Mouse (Mus musculus) MEL (cell line): ENCODE data around the gene Ppp6r3. TPM values are rescaled to one million over a fixed set of nuclear protein-coding genes. Genes with fewer than 3 reads are reported as not detected.
A peak's percentile ranks its signal among the peaks of the same experiment; 100 is the strongest.

Experiments used
- DNase-seq: peaks from one replicate; pipeline ENCODE4 v3.0.0; 2011; ENCODE audit warnings: low read depth, low spot score
- H3K27ac ChIP-seq: 2 replicates; pipeline ENCODE4 v1.5.1; 2012; ENCODE audit warnings: low read depth, mild to moderate bottlenecking, control low read depth, low read length, moderate library complexity; ENCODE audit not compliant: control insufficient read depth
- H3K27me3 ChIP-seq, 2 experiments: fragments of 150-350 bp in 1 of 2; sonication (generic) in 1 of 2; 2 replicates each; pipeline ENCODE4 v1.6.1; 2012; ENCODE audit warnings: low read length in 2 of 2, mild to moderate bottlenecking in 2 of 2, improper control_type of control experiment in 1 of 2, moderate library complexity in 1 of 2; ENCODE audit not compliant: insufficient read depth in 2 of 2, control insufficient read depth in 1 of 2
- H3K36me3 ChIP-seq, 2 experiments: 2 replicates each; pipeline ENCODE4 v1.6.1; 2012 to 2014; ENCODE audit warnings: low read length in 2 of 2, improper control_type of control experiment in 1 of 2, inconsistent platforms in 1 of 2, mild to moderate bottlenecking in 1 of 2; ENCODE audit not compliant: insufficient read depth in 2 of 2, control insufficient read depth in 1 of 2
- H3K4me1 ChIP-seq, 2 experiments: fragments of 150-350 bp in 1 of 2; sonication (generic) in 1 of 2; 2 replicates each; pipeline ENCODE4 v1.6.1; 2012; ENCODE audit warnings: low read length in 2 of 2, improper control_type of control experiment in 1 of 2, mild to moderate bottlenecking in 1 of 2; ENCODE audit not compliant: insufficient read depth in 2 of 2, control insufficient read depth in 1 of 2
- H3K4me3 ChIP-seq, 2 experiments: fragments of 150-350 bp in 1 of 2; sonication (generic) in 1 of 2; 2 replicates each; pipeline ENCODE4 v1.5.1; 2012; ENCODE audit warnings: low read depth in 2 of 2, low read length in 2 of 2, mild to moderate bottlenecking in 2 of 2, moderate library complexity in 2 of 2, control low read depth in 1 of 2, improper control_type of control experiment in 1 of 2; ENCODE audit not compliant: control insufficient read depth in 1 of 2, insufficient read depth in 1 of 2
- H3K79me2 ChIP-seq: 2 replicates; pipeline ENCODE4 v1.6.1; 2012; ENCODE audit warnings: mild to moderate bottlenecking, low read length, moderate library complexity; ENCODE audit not compliant: control insufficient read depth, poor library complexity, insufficient read depth
- H3K9ac ChIP-seq: 2 replicates; pipeline ENCODE4 v1.6.1; 2012; ENCODE audit warnings: low read depth, mild to moderate bottlenecking, control low read depth, low read length, moderate library complexity; ENCODE audit not compliant: control insufficient read depth, poor library complexity, severe bottlenecking
- H3K9me3 ChIP-seq: fragments of 150-350 bp; sonication (generic); replicated peaks from 2 replicates; pipeline ENCODE4 v1.6.1; 2012; ENCODE audit warnings: mild to moderate bottlenecking, low read length, improper control_type of control experiment, moderate library complexity; ENCODE audit not compliant: insufficient read depth
- BHLHE40 ChIP-seq: IDR thresholded peaks from 2 replicates; pipeline ENCODE4 v1.6.1; 2012; ENCODE audit warnings: low read depth, mild to moderate bottlenecking, inconsistent platforms, low read length, improper control_type of control experiment, borderline replicate concordance
- E2F4 ChIP-seq: IDR thresholded peaks from 2 replicates; pipeline ENCODE4 v1.6.1; 2011; ENCODE audit warnings: low read depth, low read length, improper control_type of control experiment, borderline replicate concordance
- ELF1 ChIP-seq: IDR thresholded peaks from 2 replicates; pipeline ENCODE4 v1.6.1; 2014; ENCODE audit warnings: low read depth, mild to moderate bottlenecking, inconsistent platforms, low read length, improper control_type of control experiment, moderate library complexity
- EP300 ChIP-seq, 2 experiments: IDR thresholded peaks; 2 replicates each; pipeline ENCODE4 v1.6.1; 2011; ENCODE audit warnings: improper control_type of control experiment in 2 of 2, low read length in 2 of 2, low read depth in 1 of 2, mild to moderate bottlenecking in 1 of 2
- ETS1 ChIP-seq: IDR thresholded peaks from 2 replicates; pipeline ENCODE4 v1.6.1; 2012; ENCODE audit warnings: low read depth, mild to moderate bottlenecking, inconsistent platforms, low read length, improper control_type of control experiment, moderate library complexity
- GABPA ChIP-seq: IDR thresholded peaks from 2 replicates; pipeline ENCODE4 v1.6.1; 2012; ENCODE audit warnings: low read depth, mild to moderate bottlenecking, inconsistent platforms, low read length, improper control_type of control experiment, moderate library complexity
- HCFC1 ChIP-seq: IDR thresholded peaks from 2 replicates; pipeline ENCODE4 v1.6.1; 2012; ENCODE audit warnings: low read depth, mild to moderate bottlenecking, inconsistent platforms, low read length, improper control_type of control experiment, moderate library complexity
- MAZ ChIP-seq: IDR thresholded peaks from 2 replicates; pipeline ENCODE4 v1.6.1; 2012; ENCODE audit warnings: low read depth, mild to moderate bottlenecking, inconsistent platforms, low read length, improper control_type of control experiment
- MEF2A ChIP-seq: IDR thresholded peaks from 2 replicates; pipeline ENCODE4 v1.6.1; 2014; ENCODE audit warnings: low read depth, mild to moderate bottlenecking, inconsistent platforms, low read length, improper control_type of control experiment; ENCODE audit not compliant: poor library complexity, insufficient replicate concordance, severe bottlenecking; ENCODE audit errors: extremely low read depth
- MYB ChIP-seq: IDR thresholded peaks from 2 replicates; pipeline ENCODE4 v1.6.1; 2011; ENCODE audit warnings: mild to moderate bottlenecking, low read depth, low read length, improper control_type of control experiment
- MYC ChIP-seq: IDR thresholded peaks from 2 replicates; pipeline ENCODE4 v1.6.1; 2011; ENCODE audit warnings: low read depth, mild to moderate bottlenecking, low read length, improper control_type of control experiment, moderate library complexity
- POLR2AphosphoS2 ChIP-seq: IDR thresholded peaks from 2 replicates; pipeline ENCODE4 v1.6.1; 2011; ENCODE audit warnings: low read length, improper control_type of control experiment
- RAD21 ChIP-seq: IDR thresholded peaks from 2 replicates; pipeline ENCODE4 v1.6.1; 2011; ENCODE audit warnings: mild to moderate bottlenecking, low read depth, low read length, improper control_type of control experiment
- RCOR1 ChIP-seq: IDR thresholded peaks from 2 replicates; pipeline ENCODE4 v1.6.1; 2012; ENCODE audit warnings: low read depth, mild to moderate bottlenecking, inconsistent platforms, low read length, improper control_type of control experiment
- SMC3 ChIP-seq: IDR thresholded peaks from 2 replicates; pipeline ENCODE4 v1.6.1; 2011; ENCODE audit warnings: low read depth, low read length, improper control_type of control experiment
- TAL1 ChIP-seq: IDR thresholded peaks from 2 replicates; pipeline ENCODE4 v1.6.1; 2012; ENCODE audit warnings: mild to moderate bottlenecking, inconsistent platforms, low read length, moderate library complexity, mixed read lengths
- TBP ChIP-seq: IDR thresholded peaks from 2 replicates; pipeline ENCODE4 v1.8.0; 2011; ENCODE audit warnings: low read depth, low read length, improper control_type of control experiment
- USF2 ChIP-seq, 2 experiments: IDR thresholded peaks; 2 replicates each; pipeline ENCODE4 v1.6.1; 2011 to 2012; ENCODE audit warnings: improper control_type of control experiment in 2 of 2, low read length in 2 of 2, borderline replicate concordance in 1 of 2, inconsistent platforms in 1 of 2, low read depth in 1 of 2, mild to moderate bottlenecking in 1 of 2; ENCODE audit not compliant: insufficient read depth in 1 of 2
- ZC3H11A ChIP-seq: IDR thresholded peaks from 2 replicates; pipeline ENCODE4 v1.6.1; 2012; ENCODE audit warnings: low read depth, mild to moderate bottlenecking, inconsistent platforms, low read length, improper control_type of control experiment
- ZKSCAN1 ChIP-seq: IDR thresholded peaks from 2 replicates; pipeline ENCODE4 v1.6.1; 2012; ENCODE audit warnings: low read depth, mild to moderate bottlenecking, inconsistent platforms, low read length, improper control_type of control experiment, moderate library complexity
- ZMIZ1 ChIP-seq: IDR thresholded peaks from 2 replicates; pipeline ENCODE4 v1.6.1; 2012; ENCODE audit warnings: low read depth, mild to moderate bottlenecking, inconsistent platforms, low read length, improper control_type of control experiment, moderate library complexity
- ZNF384 ChIP-seq: IDR thresholded peaks from 2 replicates; pipeline ENCODE4 v1.6.1; 2012; ENCODE audit warnings: low read depth, mild to moderate bottlenecking, inconsistent platforms, low read length, improper control_type of control experiment
- polyA plus RNA-seq, 2 experiments: library from polyadenylated mRNA; stranded (reverse) in 1 of 2; unstranded in 1 of 2; fragments of >175 nt in 1 of 2; fragments of >200 nt in 1 of 2; gene quantifications; 2 replicates each; pipeline versions ENCODE4 v1.2.1 to v1.2.4; 2012; ENCODE audit warnings: low replicate concordance in 2 of 2, low read depth in 1 of 2; ENCODE audit not compliant: insufficient read length in 2 of 2, insufficient read depth in 1 of 2, missing spikeins in 1 of 2
- total RNA-seq: library from RNA; depleted of rRNA; stranded (reverse); fragments of 300-350 nt; gene quantifications from 2 replicates; pipeline ENCODE4 v1.2.3, GENCODE M21; 2012

Ppp6r3 gene
- total and polyA plus RNA-seq, 3 experiments, result 49.4 to 135 (median 70.0) TPM

- Histone ChIP-seq H3K9ac (no peak overlapping the region), H3K36me3 (peaks cover 2 to 6% of the 10 kb centered on the region in 2 experiments; a peak in 2 of 4 replicates), H3K27me3 (no peaks in the 10 kb centered on the region), H3K79me2 (peaks cover 64% of the 10 kb centered on the region), H3K9me3 (no peaks in the 10 kb centered on the region), H3K4me1 (no peaks in the 10 kb centered on the region), H3K27ac (no peak overlapping the region), H3K4me3 (no peak overlapping the region)
- DNase-seq, result no peak
- TF ChIP-seq MYC, result no peak
- peak; percentile 66 for TF ChIP-seq ZNF384
These were observed 20.8 kb downstream of the Ppp6r3 start for GRCm38 (mm10) chr19:3554785-3555184.

GRCm38 (mm10) chr19:3551573-3552159 is 23.9 kb downstream of the Ppp6r3 start:
- Histone ChIP-seq H3K4me1 (no peaks in the 10 kb centered on the region), H3K9me3 (no peaks in the 10 kb centered on the region), H3K79me2 (peaks cover 58% of the 10 kb centered on the region), H3K9ac (no peak overlapping the region), H3K36me3 (peaks cover 2 to 6% of the 10 kb centered on the region in 2 experiments; a peak in 2 of 4 replicates), H3K4me3 (no peak overlapping the region), H3K27ac (no peak overlapping the region), H3K27me3 (no peaks in the 10 kb centered on the region)
- no peak for DNase-seq
- TF ChIP-seq ZC3H11A (no peak), SMC3 (no peak), ELF1 (no peak), MYB (no peak), ZKSCAN1 (no peak), POLR2AphosphoS2 (no peak), MEF2A (no peak), TBP (no peak), ETS1 (no peak), RAD21 (no peak)

GRCm38 (mm10) chr19:3550101-3550500 is 25.4 kb downstream of the Ppp6r3 start:
- H3K4me1 ChIP-seq, result no peaks in the 10 kb centered on the region
- no peak overlapping the region for H3K9ac ChIP-seq
- peaks cover 57% of the 10 kb centered on the region for H3K79me2 ChIP-seq
- no peak overlapping the region for H3K27ac ChIP-seq
- no peak overlapping the region for H3K4me3 ChIP-seq
- H3K9me3 ChIP-seq, result no peaks in the 10 kb centered on the region
- no peaks in the 10 kb centered on the region for H3K27me3 ChIP-seq
- no peak for DNase-seq
- TF ChIP-seq GABPA (no peak), ZC3H11A (no peak), ELF1 (no peak), ZNF384 (no peak), TAL1 (no peak), MAZ (no peak), RAD21 (no peak), MEF2A (no peak), BHLHE40 (no peak), E2F4 (no peak), POLR2AphosphoS2 (no peak), RCOR1 (no peak), USF2 (IDR thresholded peaks at IDR 0.05; ENCODE audit: borderline replicate concordance in 1 of 2, insufficient read depth in 1 of 2, low read depth in 1 of 2, low read length in 2 of 2) (no peak), HCFC1 (no peak), EP300 (IDR thresholded peaks at IDR 0.05; ENCODE audit: low read depth in 1 of 2, low read length in 2 of 2) (no peak), ZMIZ1 (no peak), MYB (no peak)
- peaks cover 0 to 4% of the 10 kb centered on the region in 2 experiments; a peak in 3 of 4 replicates for H3K36me3 ChIP-seq
